Mouse (Mus musculus) intestine, embryonic 16.5 days (tissue): ENCODE measurements around the gene Pax7. TPM values are rescaled to one million over a fixed set of nuclear protein-coding genes. Genes with fewer than 3 reads are reported as not detected.

ENCODE experiments used
- ATAC-seq: fragments of 200-750 bp; cut with Nextera tagmentation; 2 replicates; pipeline ENCODE4 v1.8.0; 2017; ENCODE audit warnings: moderate TSS enrichment, moderate library complexity
- H3K27ac ChIP-seq: fragments of 300-500 bp; sonication (generic); 2 replicates; pipeline ENCODE4 v1.5.1; 2014; ENCODE audit warnings: mild to moderate bottlenecking, low read length
- H3K27me3 ChIP-seq: fragments of 300-500 bp; sonication (generic); replicated peaks from 2 replicates; pipeline ENCODE4 v1.6.1; 2014; ENCODE audit warnings: low read length, control low read depth, mixed read lengths; ENCODE audit not compliant: control insufficient read depth, insufficient read depth
- H3K36me3 ChIP-seq: fragments of 300-500 bp; sonication (generic); 2 replicates; pipeline ENCODE4 v1.6.1; 2014; ENCODE audit warnings: low read length, control low read depth; ENCODE audit not compliant: control insufficient read depth, insufficient read depth
- H3K4me1 ChIP-seq: fragments of 300-500 bp; sonication (generic); 2 replicates; pipeline ENCODE4 v1.6.1; 2014; ENCODE audit warnings: low read length, control low read depth, mixed read lengths; ENCODE audit not compliant: control insufficient read depth, insufficient read depth
- H3K4me2 ChIP-seq: fragments of 300-500 bp; sonication (generic); 2 replicates; pipeline ENCODE4 v1.6.1; 2014; ENCODE audit warnings: low read depth, low read length, control low read depth
- H3K4me3 ChIP-seq: fragments of 300-500 bp; sonication (generic); 2 replicates; pipeline ENCODE4 v1.5.1; 2014; ENCODE audit warnings: mild to moderate bottlenecking, low read length
- H3K9ac ChIP-seq: fragments of 300-500 bp; sonication (generic); 2 replicates; pipeline ENCODE4 v1.6.1; 2014; ENCODE audit warnings: low read depth, low read length
- H3K9me3 ChIP-seq: fragments of 300-500 bp; sonication (generic); 2 replicates; pipeline ENCODE4 v1.6.1; 2016; ENCODE audit warnings: low read length, control low read depth; ENCODE audit not compliant: control insufficient read depth
- WGBS: fragments of 180-500 bp; shearing (Covaris S2); extraction: QIAGEN DNeasy Blood & Tissue Kit; methylation state at CpG from one replicate; pipeline ENCODE4 v1.1.7; 2014; 5-methylcytosine and 5-hydroxymethylcytosine counted together
- polyA plus RNA-seq: library from polyadenylated mRNA; unstranded; fragments of >200 nt; fragmentation: Nextera tagmentation; extraction: Ambion mirVana; gene quantifications from 2 replicates; pipeline ENCODE4 v1.2.1, GENCODE M21; 2015

Pax7 gene
- polyA plus RNA-seq, 1 experiment from 2014 or later, result not detected

DNA sequence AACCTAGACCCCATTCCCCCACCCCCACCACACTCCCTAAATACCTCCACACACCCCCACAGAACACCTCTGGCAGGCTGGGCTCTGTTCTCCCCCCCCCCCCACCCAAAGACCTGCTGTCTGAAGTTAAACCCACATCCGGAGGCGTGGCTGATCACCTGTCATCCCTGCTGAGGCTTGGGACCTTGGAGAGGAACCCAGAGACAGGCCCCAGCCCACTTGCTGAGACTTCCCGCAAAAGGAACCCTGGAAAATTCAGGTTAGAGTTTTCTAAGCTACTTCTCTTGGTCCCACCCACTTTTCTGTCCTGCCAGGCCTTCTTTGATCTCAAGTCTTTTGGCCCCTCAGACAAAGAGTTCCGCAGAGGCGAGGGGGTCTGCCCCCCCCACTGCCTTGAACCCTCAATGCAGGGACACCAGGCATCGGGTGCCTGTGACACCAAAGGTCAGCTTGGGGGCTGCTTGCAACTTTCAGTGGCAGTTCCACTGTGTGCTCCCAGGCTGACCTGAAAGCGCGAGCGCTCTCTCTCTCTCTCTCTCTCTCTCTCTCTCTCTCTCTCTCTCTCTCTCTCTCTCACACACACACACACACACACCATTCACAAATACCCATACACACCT, 13.8 kb downstream of the Pax7 start:
- H3K36me3 ChIP-seq, result no peaks in the 10 kb centered on the region
- no peak for ATAC-seq
- no peaks in the 10 kb centered on the region for H3K9me3 ChIP-seq
- no peak overlapping the region for H3K27ac ChIP-seq
- H3K4me3 ChIP-seq, result no peak overlapping the region
- no peak overlapping the region for H3K9ac ChIP-seq
- peaks cover 92% of the 10 kb centered on the region for H3K27me3 ChIP-seq
- 3% methylated on average over 9 of the region's 9 CpGs for WGBS
- H3K4me2 ChIP-seq, result no peak overlapping the region
- H3K4me1 ChIP-seq, result no peaks in the 10 kb centered on the region; the same call in 1 of the 2 replicates

DNA sequence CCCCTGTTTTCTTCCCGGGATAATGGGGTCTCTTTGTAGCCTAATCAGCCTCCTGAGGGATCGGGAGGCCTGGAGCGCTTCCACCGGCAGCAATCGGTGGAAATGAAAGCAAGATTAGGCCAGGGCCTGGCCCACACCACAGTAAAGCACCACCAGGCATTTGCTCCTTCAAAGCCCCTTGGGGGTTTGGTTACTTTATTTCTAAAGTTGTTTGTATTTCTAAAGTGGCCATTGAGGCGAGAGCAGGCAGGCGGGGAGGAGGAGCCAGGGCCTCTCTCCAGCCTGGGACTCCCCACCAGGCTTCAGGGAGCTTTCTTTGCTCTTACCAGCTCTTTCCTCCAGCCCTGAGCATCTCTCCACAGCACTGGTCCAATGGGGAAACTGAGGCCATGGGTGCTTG, 15.2 kb downstream of the Pax7 start:
- Histone ChIP-seq H3K4me2 (no peak overlapping the region), H3K9ac (no peak overlapping the region), H3K27ac (no peak overlapping the region), H3K4me1 (no peaks in the 10 kb centered on the region; the same call in 1 of the 2 replicates), H3K4me3 (no peak overlapping the region), H3K36me3 (no peaks in the 10 kb centered on the region), H3K27me3 (peaks cover 92% of the 10 kb centered on the region), H3K9me3 (no peaks in the 10 kb centered on the region)
- no peak for ATAC-seq
- WGBS, result 5% methylated on average over 7 of the region's 7 CpGs

DNA sequence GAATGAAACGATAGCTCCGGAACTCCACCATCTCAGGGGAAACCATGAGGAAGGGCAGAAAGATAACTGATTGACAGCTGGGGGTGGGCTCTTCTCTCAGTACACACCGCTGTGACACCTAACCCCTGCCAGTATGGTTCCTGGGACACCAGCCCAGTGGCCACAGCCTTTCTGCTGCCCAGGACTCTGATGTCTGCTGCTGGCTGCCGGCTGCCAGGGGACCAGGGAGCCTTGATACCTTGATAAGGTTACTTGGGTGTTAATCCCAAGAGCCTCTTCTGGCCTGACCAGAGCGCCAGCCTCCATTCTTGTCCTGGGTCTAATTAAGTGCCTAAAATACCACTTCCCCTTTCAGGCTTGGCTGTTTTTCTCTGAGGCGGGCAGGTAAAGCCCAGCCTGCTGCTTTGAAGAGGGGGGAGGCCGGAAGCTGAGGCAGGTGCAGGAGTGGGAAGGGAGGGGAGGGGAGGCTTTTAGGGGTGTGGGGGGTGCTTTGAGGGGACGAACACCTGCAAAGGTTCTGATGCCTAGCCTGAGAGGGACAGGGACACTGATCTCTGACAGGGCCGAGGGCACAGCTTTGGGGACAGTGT, 19.9 kb downstream of the Pax7 start:
- Histone ChIP-seq H3K36me3 (no peaks in the 10 kb centered on the region), H3K4me1 (no peaks in the 10 kb centered on the region), H3K4me2 (no peak overlapping the region), H3K27ac (no peak overlapping the region), H3K4me3 (no peak overlapping the region), H3K9ac (no peak overlapping the region), H3K27me3 (peaks cover 77% of the 10 kb centered on the region), H3K9me3 (no peaks in the 10 kb centered on the region)
- 21% methylated on average over 9 of the region's 9 CpGs for WGBS
- ATAC-seq, result no peak

DNA sequence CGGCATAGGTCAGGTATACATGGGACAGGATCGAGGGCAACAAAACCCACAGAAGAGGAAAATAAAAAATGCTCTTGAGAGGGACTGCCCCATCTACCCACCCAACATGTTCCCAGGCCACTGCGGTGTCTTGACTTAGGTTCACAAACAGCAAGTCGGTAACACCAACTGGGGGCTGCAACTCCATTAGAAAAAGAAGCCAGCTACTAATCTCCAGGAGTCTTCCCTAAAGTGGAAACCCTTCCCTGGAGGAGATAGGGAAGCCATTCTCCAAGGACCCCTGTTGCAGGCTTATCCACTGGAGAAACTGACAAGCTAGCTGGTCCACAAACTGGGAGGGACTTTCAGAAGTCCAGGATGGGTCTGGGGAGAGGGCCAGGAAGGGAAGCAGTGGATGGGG, 21.4 kb downstream of the Pax7 start:
- Histone ChIP-seq H3K27ac (no peak overlapping the region), H3K9ac (no peak overlapping the region), H3K9me3 (no peaks in the 10 kb centered on the region), H3K27me3 (peaks cover 69% of the 10 kb centered on the region), H3K4me3 (no peak overlapping the region), H3K4me2 (no peak overlapping the region), H3K4me1 (no peaks in the 10 kb centered on the region), H3K36me3 (no peaks in the 10 kb centered on the region)
- ATAC-seq, result no peak
- 47% methylated on average over 4 of the region's 4 CpGs for WGBS

- 58% methylated on average over 5 of the region's 5 CpGs for WGBS
These were observed 21.9 kb downstream of the Pax7 start for GRCm38 (mm10) chr4:139811475-139811874.

GRCm38 (mm10) chr4:139810762-139811438, 22.4 kb downstream of the Pax7 start:
- Histone ChIP-seq H3K9me3 (no peaks in the 10 kb centered on the region), H3K4me1 (no peaks in the 10 kb centered on the region), H3K4me2 (peak overlapping the region; percentile 20; the same call in 1 of the 2 replicates), H3K4me3 (no peak overlapping the region), H3K36me3 (no peaks in the 10 kb centered on the region), H3K27ac (no peak overlapping the region), H3K27me3 (peaks cover 67% of the 10 kb centered on the region), H3K9ac (no peak overlapping the region)
- 9% methylated on average over 22 of the region's 22 CpGs for WGBS
- ATAC-seq, result no peak

More at GRCm38 (mm10) chr4:139811475-139811874, 21.9 kb downstream of the Pax7 start:
- Histone ChIP-seq H3K4me1 (no peaks in the 10 kb centered on the region), H3K4me3 (no peak overlapping the region), H3K9me3 (no peaks in the 10 kb centered on the region), H3K36me3 (no peaks in the 10 kb centered on the region), H3K27ac (no peak overlapping the region), H3K9ac (no peak overlapping the region), H3K27me3 (peaks cover 69% of the 10 kb centered on the region), H3K4me2 (no peak overlapping the region)
- no peak for ATAC-seq

- Histone ChIP-seq H3K4me1 (no peaks in the 10 kb centered on the region), H3K4me3 (no peak overlapping the region), H3K36me3 (no peaks in the 10 kb centered on the region), H3K4me2 (no peak overlapping the region), H3K9me3 (no peaks in the 10 kb centered on the region), H3K9ac (no peak overlapping the region), H3K27me3 (peaks cover 56% of the 10 kb centered on the region), H3K27ac (no peak overlapping the region)
- 42% methylated on average over 7 of the region's 7 CpGs for WGBS
- ATAC-seq, result no peak
These were observed 23.9 kb downstream of the Pax7 start for GRCm38 (mm10) chr4:139809381-139809820.

DNA sequence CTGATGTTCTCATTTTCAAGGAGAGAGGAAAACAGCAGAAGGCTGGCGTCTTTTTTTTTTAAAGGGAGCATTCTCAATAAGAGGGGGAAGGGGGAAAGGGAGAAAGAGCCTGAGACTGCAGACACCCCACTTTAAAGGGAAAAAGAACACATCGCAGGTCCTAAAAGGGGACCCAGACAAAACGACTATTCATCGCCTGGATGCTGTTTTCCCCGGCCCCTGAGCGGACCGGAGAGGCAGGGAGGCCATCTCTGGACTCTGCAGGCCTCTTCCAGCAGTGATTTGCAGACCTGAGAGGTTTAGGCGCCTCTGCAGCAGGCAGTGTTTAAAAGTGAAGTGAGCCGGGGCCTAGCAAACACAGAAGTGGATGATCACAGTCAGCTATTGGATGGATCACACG, 25.5 kb downstream of the Pax7 start:
- Histone ChIP-seq H3K4me3 (no peak overlapping the region), H3K4me2 (no peak overlapping the region), H3K27ac (no peak overlapping the region), H3K9ac (no peak overlapping the region), H3K9me3 (no peaks in the 10 kb centered on the region), H3K27me3 (peaks cover 41% of the 10 kb centered on the region), H3K36me3 (no peaks in the 10 kb centered on the region), H3K4me1 (no peaks in the 10 kb centered on the region)
- WGBS, result 42% methylated on average over 10 of the region's 10 CpGs
- no peak for ATAC-seq

GRCm38 (mm10) chr4:139807191-139807808, 26.0 kb downstream of the Pax7 start:
- H3K27ac ChIP-seq, result no peak overlapping the region
- no peaks in the 10 kb centered on the region for H3K4me1 ChIP-seq
- H3K4me3 ChIP-seq, result no peak overlapping the region
- no peak overlapping the region for H3K9ac ChIP-seq
- 19% methylated on average over 14 of the region's 14 CpGs for WGBS
- no peak overlapping the region for H3K4me2 ChIP-seq
- H3K36me3 ChIP-seq, result no peaks in the 10 kb centered on the region
- H3K27me3 ChIP-seq, result peaks cover 35% of the 10 kb centered on the region
- no peaks in the 10 kb centered on the region for H3K9me3 ChIP-seq
- no peak for ATAC-seq
